Mouse (Mus musculus) myocyte (in vitro differentiated cells): ENCODE data around the gene Dusp12. TPM values are rescaled to one million over a fixed set of nuclear protein-coding genes. Genes with fewer than 3 reads are reported as not detected.
A peak's percentile ranks its signal among the peaks of the same experiment; 100 is the strongest.

ENCODE experiments used
- H3K27me3 ChIP-seq: one replicate; pipeline ENCODE4 v1.6.1; 2011; ENCODE audit not compliant: control insufficient read depth, insufficient read depth, insufficient read length
- H3K36me3 ChIP-seq: one replicate; pipeline ENCODE4 v1.6.1; 2011; ENCODE audit not compliant: control insufficient read depth, insufficient read depth
- H3K4me2 ChIP-seq: one replicate; pipeline ENCODE4 v1.6.1; 2011; ENCODE audit warnings: low read depth, control low read depth
- H3K4me3 ChIP-seq: one replicate; pipeline ENCODE4 v1.5.1; 2011; ENCODE audit warnings: mild to moderate bottlenecking, control low read depth, moderate library complexity
- H3K79me2 ChIP-seq: one replicate; pipeline ENCODE4 v1.6.1; 2011; ENCODE audit not compliant: control insufficient read depth, insufficient read depth
- H3ac ChIP-seq: one replicate; pipeline ENCODE4 v1.6.1; 2011; ENCODE audit not compliant: control insufficient read depth, insufficient read length
- CEBPB ChIP-seq: IDR thresholded peaks from 2 replicates; pipeline ENCODE4 v1.6.1; 2011; ENCODE audit warnings: mild to moderate bottlenecking, moderate library complexity; ENCODE audit not compliant: poor library complexity, insufficient read depth, severe bottlenecking
- E2F4 ChIP-seq: IDR thresholded peaks from one replicate; pipeline ENCODE4 v1.6.1; 2011; ENCODE audit warnings: mild to moderate bottlenecking, control low read depth, moderate library complexity; ENCODE audit not compliant: insufficient read depth
- MAX ChIP-seq: IDR thresholded peaks from one replicate; pipeline ENCODE4 v1.6.1; 2011; ENCODE audit warnings: low read depth, mild to moderate bottlenecking, control low read depth
- MYOD1 ChIP-seq, 3 experiments: IDR thresholded peaks; one replicate each; pipeline ENCODE4 v1.6.1; 2011; ENCODE audit warnings: control low read depth in 2 of 3, low read depth in 2 of 3, mild to moderate bottlenecking in 2 of 3, moderate library complexity in 1 of 3; ENCODE audit not compliant: insufficient read length in 2 of 3, control insufficient read depth in 1 of 3
- MYOG ChIP-seq, 3 experiments: IDR thresholded peaks; one replicate each; pipeline ENCODE4 v1.6.1; 2011; ENCODE audit warnings: control low read depth in 2 of 3, low read depth in 2 of 3, mild to moderate bottlenecking in 2 of 3; ENCODE audit not compliant: insufficient read length in 2 of 3, control insufficient read depth in 1 of 3, insufficient read depth in 1 of 3
- POLR2A ChIP-seq: IDR thresholded peaks from one replicate; pipeline ENCODE4 v1.6.1; 2011; ENCODE audit warnings: low read depth, mild to moderate bottlenecking, control low read depth, moderate library complexity; ENCODE audit not compliant: insufficient read length
- POLR2AphosphoS2 ChIP-seq: IDR thresholded peaks from one replicate; pipeline ENCODE4 v1.6.1; 2011; ENCODE audit warnings: low read depth, control low read depth; ENCODE audit not compliant: insufficient read length
- REST ChIP-seq: IDR thresholded peaks from one replicate; pipeline ENCODE4 v1.6.1; 2011; ENCODE audit warnings: mild to moderate bottlenecking, control low read depth, moderate library complexity; ENCODE audit not compliant: insufficient read depth, insufficient read length
- SRF ChIP-seq: IDR thresholded peaks from one replicate; pipeline ENCODE4 v1.6.1; 2011; ENCODE audit warnings: low read depth; ENCODE audit not compliant: control insufficient read depth, insufficient read length
- TCF12 ChIP-seq: IDR thresholded peaks from one replicate; pipeline ENCODE4 v1.6.1; 2011; ENCODE audit warnings: mild to moderate bottlenecking, control low read depth; ENCODE audit not compliant: poor library complexity, insufficient read depth, severe bottlenecking
- TCF3 ChIP-seq: IDR thresholded peaks from one replicate; pipeline ENCODE4 v1.6.1; 2011; ENCODE audit warnings: low read depth, control low read depth; ENCODE audit not compliant: insufficient read length
- USF1 ChIP-seq: IDR thresholded peaks from one replicate; pipeline ENCODE4 v1.6.1; 2011; ENCODE audit warnings: low read depth, mild to moderate bottlenecking, control low read depth, moderate library complexity
- polyA plus RNA-seq: library from polyadenylated mRNA; unstranded; fragments of >200 nt; fragmentation: generic; extraction: Trizol; gene quantifications from one replicate; pipeline ENCODE4 v1.2.1, GENCODE M21; 2012; ENCODE audit warnings: missing spikeins

The Dusp12 gene
- polyA plus RNA-seq, 1 experiment, result 26.8 TPM

DNA sequence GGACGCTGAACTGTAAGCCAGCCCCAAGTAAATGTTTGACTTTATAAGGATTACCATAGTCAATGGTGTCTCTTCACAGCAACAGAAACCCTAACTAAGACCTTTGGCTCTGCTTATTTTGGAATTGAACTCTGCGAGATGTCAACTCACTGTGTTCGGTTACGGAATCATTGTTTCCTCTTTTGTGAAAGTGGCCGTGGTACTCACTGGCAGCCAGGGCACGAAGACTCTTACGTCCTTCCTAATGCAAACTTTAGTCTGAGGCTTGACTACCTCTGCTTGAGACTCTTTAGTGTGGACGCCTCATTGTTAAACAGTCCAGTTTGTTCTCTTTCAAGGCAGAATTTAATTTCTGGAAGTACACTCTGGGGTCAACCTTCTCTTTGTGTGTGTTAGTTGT lies 34.0 kb upstream of the Dusp12 start:
- Histone ChIP-seq H3K27me3 (no peaks in the 10 kb centered on the region), H3K79me2 (no peaks in the 10 kb centered on the region), H3K36me3 (no peaks in the 10 kb centered on the region), H3K4me3 (no peak overlapping the region), H3ac (no peak overlapping the region), H3K4me2 (no peak overlapping the region)
- no peak for TF ChIP-seq POLR2A
- no peak for TF ChIP-seq TCF12
- TF ChIP-seq MYOG (IDR thresholded peaks at IDR 0.05; ENCODE audit: control insufficient read depth in 1 of 3, insufficient read depth in 1 of 3, insufficient read length in 2 of 3, low read depth in 2 of 3), result no peak
- no peak for TF ChIP-seq REST
- no peak for TF ChIP-seq CEBPB
- no peak for TF ChIP-seq E2F4
- no peak for TF ChIP-seq POLR2AphosphoS2
- no peak for TF ChIP-seq MYOD1 (IDR thresholded peaks at IDR 0.05; ENCODE audit: control insufficient read depth in 1 of 3, insufficient read length in 2 of 3, low read depth in 2 of 3)
- TF ChIP-seq SRF, result no peak
- no peak for TF ChIP-seq TCF3
- TF ChIP-seq USF1, result no peak
- TF ChIP-seq MAX, result no peak

- no peaks in the 10 kb centered on the region for H3K79me2 ChIP-seq
- no peaks in the 10 kb centered on the region for H3K27me3 ChIP-seq
- H3ac ChIP-seq, result no peak overlapping the region
- no peak overlapping the region for H3K4me3 ChIP-seq
- H3K4me2 ChIP-seq, result no peak overlapping the region
- TF ChIP-seq MAX (no peak), POLR2A (no peak), MYOD1 (IDR thresholded peaks at IDR 0.05; ENCODE audit: control insufficient read depth in 1 of 3, insufficient read length in 2 of 3, low read depth in 2 of 3) (no peak), POLR2AphosphoS2 (no peak), E2F4 (no peak), TCF3 (no peak)
- H3K36me3 ChIP-seq, result no peaks in the 10 kb centered on the region
Observed at GRCm38 (mm10) chr1:170915657-170916056, 30.3 kb upstream of the Dusp12 start.

GRCm38 (mm10) chr1:170912891-170913615 lies 27.7 kb upstream of the Dusp12 start, which contains the start of gene Fcrlb:
Fcrlb (minus strand) TSS chr1:170912941.
- no peak for TF ChIP-seq MYOG (IDR thresholded peaks at IDR 0.05; ENCODE audit: control insufficient read depth in 1 of 3, insufficient read depth in 1 of 3, insufficient read length in 2 of 3, low read depth in 2 of 3)
- TF ChIP-seq SRF, result no peak
- no peak for TF ChIP-seq USF1
- TF ChIP-seq POLR2A, result no peak
- TF ChIP-seq TCF12, result no peak
- no peak for TF ChIP-seq REST
- no peak for TF ChIP-seq MAX
- TF ChIP-seq E2F4, result no peak
- no peak for TF ChIP-seq CEBPB
- H3K4me2 ChIP-seq, result peak within 1 kb of the TSS; percentile 62
- no peak within 1 kb of the TSS for H3ac ChIP-seq
- H3K36me3 ChIP-seq, result no peaks in the 10 kb centered on the region
- no peaks in the 10 kb centered on the region for H3K27me3 ChIP-seq
- no peaks in the 10 kb centered on the region for H3K79me2 ChIP-seq
- H3K4me3 ChIP-seq, result no peak within 1 kb of the TSS

DNA sequence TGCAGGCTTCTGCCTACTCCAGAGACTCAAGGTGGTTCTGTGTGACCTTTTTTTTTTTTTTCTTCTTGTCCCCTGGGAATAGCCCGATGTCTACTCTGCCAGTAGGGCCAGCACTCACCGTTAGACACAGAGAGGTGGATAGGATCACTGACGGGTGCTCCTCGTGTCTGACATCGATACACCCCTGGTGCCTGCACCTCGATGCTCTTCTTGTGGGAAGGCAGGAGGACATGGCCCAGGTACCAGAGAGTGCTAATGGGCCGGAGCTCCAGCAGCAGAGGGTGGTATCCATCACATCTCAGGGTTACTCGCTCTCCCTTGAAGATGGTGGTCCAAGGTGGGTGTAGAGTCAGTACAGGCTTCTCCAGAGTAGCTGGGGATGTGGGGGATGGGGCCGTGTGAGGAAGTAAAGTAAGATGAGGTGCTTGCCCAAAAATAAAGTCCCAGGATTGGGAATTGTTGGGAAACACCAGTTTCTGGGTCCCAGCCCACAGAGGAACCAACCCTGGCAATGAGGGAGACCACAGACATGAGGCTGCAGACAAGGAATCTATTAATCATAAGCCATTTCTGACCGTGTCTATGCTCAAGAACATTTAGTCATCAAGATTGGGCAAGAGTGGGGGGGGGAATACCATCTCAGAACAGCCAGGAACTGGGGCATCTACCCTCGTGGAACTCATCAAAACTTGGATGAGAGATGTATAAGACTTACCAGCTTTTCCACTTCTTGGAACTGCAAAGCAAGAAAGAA lies 26.7 kb upstream of the Dusp12 start:
- no peak overlapping the region for H3ac ChIP-seq
- peak overlapping the region; percentile 62 for H3K4me2 ChIP-seq
- no peak overlapping the region for H3K4me3 ChIP-seq
- no peaks in the 10 kb centered on the region for H3K36me3 ChIP-seq
- no peaks in the 10 kb centered on the region for H3K79me2 ChIP-seq
- no peaks in the 10 kb centered on the region for H3K27me3 ChIP-seq
- TF ChIP-seq USF1 (no peak), MYOG (IDR thresholded peaks at IDR 0.05; ENCODE audit: control insufficient read depth in 1 of 3, insufficient read depth in 1 of 3, insufficient read length in 2 of 3, low read depth in 2 of 3) (no peak), CEBPB (peak; percentile 99), TCF12 (no peak), MYOD1 (IDR thresholded peaks at IDR 0.05; ENCODE audit: control insufficient read depth in 1 of 3, insufficient read length in 2 of 3, low read depth in 2 of 3) (no peak)

GRCm38 (mm10) chr1:170908341-170908740 lies 23.0 kb upstream of the Dusp12 start:
- H3K36me3 ChIP-seq, result no peaks in the 10 kb centered on the region
- TF ChIP-seq CEBPB (no peak), MYOG (IDR thresholded peaks at IDR 0.05; ENCODE audit: control insufficient read depth in 1 of 3, insufficient read depth in 1 of 3, insufficient read length in 2 of 3, low read depth in 2 of 3) (no peak), REST (no peak), POLR2AphosphoS2 (no peak), TCF3 (no peak), USF1 (no peak), MYOD1 (IDR thresholded peaks at IDR 0.05; ENCODE audit: control insufficient read depth in 1 of 3, insufficient read length in 2 of 3, low read depth in 2 of 3) (no peak), E2F4 (no peak), POLR2A (no peak), TCF12 (no peak), MAX (no peak), SRF (no peak)
- no peak overlapping the region for H3K4me3 ChIP-seq
- no peak overlapping the region for H3K4me2 ChIP-seq
- H3K27me3 ChIP-seq, result no peaks in the 10 kb centered on the region
- H3K79me2 ChIP-seq, result no peaks in the 10 kb centered on the region
- H3ac ChIP-seq, result no peak overlapping the region
